Mouse (Mus musculus): ENCODE data around the gene Ap2a2. TPM values are rescaled to one million over a fixed set of nuclear protein-coding genes. Genes with fewer than 3 reads are reported as not detected.

The Ap2a2 gene
- total RNA-seq (2014; fragmentation: Nextera tagmentation) (18.9 and 21.0 TPM in 2 replicates), total RNA-seq (2017) (20.2 and 28.4 TPM in 2 replicates)

DNA sequence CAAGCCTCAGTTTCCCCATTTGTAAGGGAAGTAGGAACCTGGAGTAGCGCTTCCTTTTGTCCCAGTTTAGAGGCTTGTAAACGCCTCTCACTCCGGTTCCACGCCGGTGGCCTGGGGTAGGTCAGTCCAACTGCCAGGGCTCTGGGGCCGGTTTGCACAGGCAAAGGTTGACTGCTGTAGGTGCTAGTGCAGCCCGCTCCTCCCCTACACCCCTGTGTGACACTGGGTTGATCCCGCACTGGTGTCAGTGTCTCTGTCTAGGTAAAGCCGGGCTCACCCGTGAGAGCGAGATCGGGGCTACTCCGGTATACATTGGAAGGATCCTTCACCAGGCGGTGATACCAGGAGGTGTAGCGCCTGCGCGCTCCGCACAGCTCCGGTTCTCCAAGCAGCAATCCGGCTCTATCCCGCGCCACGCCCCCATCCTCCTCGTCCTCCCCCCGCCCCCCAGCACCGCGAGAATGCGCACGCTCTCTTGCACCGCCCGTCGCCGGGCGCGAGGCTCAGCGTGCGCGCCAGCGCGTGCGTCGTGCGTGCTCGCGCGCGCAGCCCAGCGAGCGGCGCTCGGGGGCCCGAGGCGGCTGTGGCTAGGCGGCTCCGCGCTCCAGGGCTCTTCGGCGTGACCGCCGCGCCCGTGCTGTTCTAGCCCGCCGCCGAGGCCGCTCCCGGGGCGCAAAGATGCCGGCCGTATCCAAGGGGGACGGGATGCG, at the start of gene Ap2a2:
Gene Ap2a2 (plus strand): TSS at position 492 of the 710 bp plus-strand sequence.
- peak; percentile 70 for ATAC-seq (replicated peaks; ENCODE audit: poor library complexity, severe bottlenecking)

- ATAC-seq (replicated peaks; ENCODE audit: poor library complexity, severe bottlenecking) = no peak
These were observed 44.3 kb upstream of the Ap2a2 start for GRCm38 (mm10) chr7:141517638-141518037.

DNA sequence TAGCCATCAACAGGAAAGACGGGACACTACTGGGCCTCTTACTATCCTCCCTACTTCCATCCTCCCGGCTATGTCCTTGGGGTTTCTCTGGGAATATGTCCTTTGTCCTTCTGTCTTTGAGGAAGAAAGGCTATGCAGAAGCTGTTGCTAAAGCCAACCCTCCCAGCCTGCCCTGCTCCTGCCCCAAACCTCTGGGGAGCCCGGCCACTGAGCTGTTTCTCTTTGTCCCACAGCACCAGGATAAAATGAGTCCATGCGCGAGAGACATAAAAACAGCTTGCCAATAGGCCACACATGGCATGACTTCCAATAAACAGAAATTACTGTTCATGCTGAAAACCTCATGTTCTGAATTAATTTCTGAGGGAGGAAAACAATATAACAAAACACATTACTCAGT, 43.7 kb upstream of the Ap2a2 start:
- no peak for ATAC-seq (replicated peaks; ENCODE audit: poor library complexity, severe bottlenecking)

- ATAC-seq (replicated peaks; ENCODE audit: poor library complexity, severe bottlenecking) = no peak
These were observed 43.0 kb upstream of the Ap2a2 start for GRCm38 (mm10) chr7:141518926-141519325.

- no peak for ATAC-seq (replicated peaks; ENCODE audit: poor library complexity, severe bottlenecking)
These were observed 42.2 kb upstream of the Ap2a2 start for GRCm38 (mm10) chr7:141519795-141520194.

DNA sequence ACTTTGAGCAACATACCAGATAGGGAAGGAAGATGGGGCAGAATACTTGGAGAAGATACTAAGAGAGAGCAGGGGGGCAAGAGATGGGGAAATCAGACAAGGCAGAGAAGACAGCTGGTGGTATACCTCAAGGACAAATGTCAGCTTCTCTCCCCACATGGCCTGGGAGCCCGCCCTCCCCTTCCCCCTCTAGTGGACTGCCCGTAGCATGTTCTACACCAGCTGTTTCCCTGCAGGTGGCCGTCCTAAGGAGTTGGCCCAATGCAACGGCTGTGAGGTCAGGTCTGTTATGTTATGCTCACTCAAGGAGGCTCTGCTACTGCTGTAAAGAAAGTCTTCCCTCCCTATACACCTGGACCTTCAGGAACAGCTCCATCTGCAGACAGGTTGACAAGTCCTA, 39.0 kb upstream of the Ap2a2 start:
- ATAC-seq (replicated peaks; ENCODE audit: poor library complexity, severe bottlenecking) = no peak

- no peak for ATAC-seq (replicated peaks; ENCODE audit: poor library complexity, severe bottlenecking)
These were observed 37.7 kb upstream of the Ap2a2 start for GRCm38 (mm10) chr7:141524271-141524670.

DNA sequence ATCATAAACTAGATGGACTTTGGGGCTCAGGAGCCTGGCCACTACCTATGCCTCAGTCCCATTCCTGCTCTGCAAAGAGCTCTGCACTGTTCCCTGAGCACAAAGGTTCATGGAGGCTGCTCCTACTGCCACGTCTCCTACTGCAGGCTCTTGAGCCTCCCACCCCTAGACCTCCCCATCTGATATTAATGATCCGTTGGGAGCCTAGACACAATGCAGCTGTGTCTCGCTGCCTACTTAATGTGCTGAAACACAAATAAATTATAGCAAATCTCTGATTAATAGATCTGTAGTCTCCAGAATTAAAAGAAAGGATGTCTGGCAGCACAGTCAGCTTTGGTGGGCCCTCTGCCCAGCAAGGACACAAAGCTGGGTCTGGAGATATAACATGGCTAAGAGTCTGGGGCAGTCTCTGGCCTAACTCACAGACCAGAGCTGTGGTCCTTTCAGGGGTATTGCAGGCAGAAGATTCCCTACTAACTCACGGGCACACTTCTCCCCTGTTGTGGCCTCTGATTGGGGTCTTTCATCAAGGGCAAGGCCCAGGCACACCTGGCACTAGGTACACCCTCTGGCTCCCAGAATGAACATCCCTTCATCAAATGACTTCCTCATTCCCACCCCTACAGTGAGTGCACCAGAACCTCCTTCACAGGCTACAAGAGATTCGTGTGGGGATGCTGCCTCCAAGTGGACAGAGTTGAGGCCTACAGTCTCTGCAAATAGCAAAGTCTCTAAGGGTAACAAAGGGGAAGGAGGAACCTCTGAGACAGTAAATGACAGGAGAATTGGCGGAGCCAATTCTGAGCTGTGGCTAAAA, 37.0 kb upstream of the Ap2a2 start:
- ATAC-seq (replicated peaks; ENCODE audit: poor library complexity, severe bottlenecking) = peak; percentile 96

- ATAC-seq (replicated peaks; ENCODE audit: poor library complexity, severe bottlenecking) = no peak
These were observed 36.4 kb upstream of the Ap2a2 start for GRCm38 (mm10) chr7:141525580-141525925.

DNA sequence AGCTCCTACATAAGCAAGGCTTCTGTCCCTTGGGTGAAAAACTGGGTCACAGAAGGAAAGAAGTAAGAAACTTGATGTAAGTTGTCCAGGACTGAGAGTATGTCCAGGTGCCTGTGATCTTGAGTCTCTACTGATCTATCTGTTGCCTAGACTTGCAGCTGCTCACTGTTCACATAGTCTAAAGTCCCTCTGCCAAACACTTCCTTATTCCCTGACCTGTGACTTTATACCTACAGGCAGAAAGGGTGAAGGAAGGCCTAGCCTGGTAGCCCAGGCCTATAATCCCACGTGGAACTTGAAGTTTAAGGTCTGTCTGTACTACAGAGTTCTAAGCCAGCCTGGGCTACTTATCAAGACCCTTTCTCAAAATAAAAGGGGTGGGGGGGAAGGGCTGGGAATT, 26.4 kb upstream of the Ap2a2 start:
- ATAC-seq (replicated peaks; ENCODE audit: poor library complexity, severe bottlenecking) = no peak

DNA sequence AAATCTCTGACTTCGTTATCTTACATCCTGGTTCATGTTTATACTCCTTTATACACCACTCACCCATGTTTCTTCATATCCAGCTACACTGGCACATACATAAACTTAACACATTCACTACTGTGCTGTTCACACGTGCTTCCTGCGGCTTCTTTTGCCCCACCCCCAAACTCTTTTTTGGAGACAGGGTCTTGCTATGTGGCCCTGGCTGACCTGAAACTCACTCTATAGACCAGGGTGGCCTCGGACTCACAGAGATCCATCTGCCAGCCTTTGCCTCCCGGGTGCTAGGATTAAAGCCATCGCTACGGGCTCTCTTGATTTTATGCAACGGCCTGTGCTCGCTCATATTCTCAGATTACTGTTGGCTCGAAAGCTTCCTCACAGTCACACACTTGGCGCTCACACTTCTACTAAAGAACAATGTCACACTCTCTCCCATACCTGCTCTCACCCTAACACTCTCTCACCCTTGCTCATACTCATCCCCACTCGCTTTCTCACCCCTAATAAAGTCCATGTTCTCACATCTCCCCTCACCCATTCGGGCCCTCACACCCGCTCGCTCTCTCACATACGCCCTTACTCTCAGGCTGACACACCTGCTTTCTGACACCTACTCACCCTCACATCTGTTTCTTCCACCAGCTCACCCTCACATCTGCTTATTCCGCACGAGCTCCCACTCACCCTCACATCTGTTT, 23.0 kb upstream of the Ap2a2 start:
- ATAC-seq (replicated peaks; ENCODE audit: poor library complexity, severe bottlenecking) = no peak

GRCm38 (mm10) chr7:141539556-141540311, 22.2 kb upstream of the Ap2a2 start, which contains the start of gene Chid1:
Chid1 (minus strand) TSS chr7:141539857.
- peak; percentile 88 for ATAC-seq (replicated peaks; ENCODE audit: poor library complexity, severe bottlenecking)

GRCm38 (mm10) chr7:141540312-141541081, 21.5 kb upstream of the Ap2a2 start:
- peak; percentile 73 for ATAC-seq (replicated peaks; ENCODE audit: poor library complexity, severe bottlenecking)

DNA sequence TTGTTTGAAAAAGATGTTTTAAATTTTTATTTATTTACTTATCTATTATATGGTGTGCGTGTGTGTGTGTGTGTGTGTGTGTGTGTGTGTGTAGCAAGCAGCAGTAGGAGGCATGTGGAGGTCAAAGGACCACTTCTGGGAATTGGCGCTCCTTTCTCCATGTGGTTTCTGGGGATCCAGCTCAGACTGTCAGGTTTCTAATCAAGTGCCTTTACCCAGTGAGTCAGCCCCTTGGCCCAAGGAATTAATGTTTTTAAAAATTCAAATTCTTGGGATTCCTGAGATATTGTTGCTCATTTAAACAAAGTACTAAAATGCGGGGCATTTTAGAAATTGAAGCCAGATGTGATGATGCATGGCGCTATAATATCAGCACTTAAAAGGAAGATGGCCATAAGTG, 20.3 kb upstream of the Ap2a2 start:
- ATAC-seq (replicated peaks; ENCODE audit: poor library complexity, severe bottlenecking) = no peak

DNA sequence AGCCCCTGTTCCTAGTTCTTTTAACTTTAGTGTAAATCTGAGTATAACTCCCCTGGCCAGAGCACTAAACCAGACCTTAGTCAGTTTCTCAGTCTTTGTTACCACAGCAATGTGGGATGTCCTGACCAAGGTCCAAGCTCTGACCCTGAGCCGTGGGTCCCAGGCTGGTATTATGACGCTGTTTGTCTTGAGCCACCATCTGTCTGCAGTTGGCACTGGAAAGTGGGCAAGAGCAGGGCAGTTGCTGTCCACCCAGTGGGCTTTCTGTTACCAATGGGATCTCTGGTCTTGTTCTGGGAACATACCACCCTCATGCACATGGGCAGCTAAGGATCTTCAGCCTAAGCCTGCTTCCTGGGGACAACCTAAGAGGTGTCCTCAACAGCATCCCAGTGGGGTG, 19.4 kb upstream of the Ap2a2 start:
- no peak for ATAC-seq (replicated peaks; ENCODE audit: poor library complexity, severe bottlenecking)

GRCm38 (mm10) chr7:141544654-141545053, 17.3 kb upstream of the Ap2a2 start:
- ATAC-seq (replicated peaks; ENCODE audit: poor library complexity, severe bottlenecking) = no peak

DNA sequence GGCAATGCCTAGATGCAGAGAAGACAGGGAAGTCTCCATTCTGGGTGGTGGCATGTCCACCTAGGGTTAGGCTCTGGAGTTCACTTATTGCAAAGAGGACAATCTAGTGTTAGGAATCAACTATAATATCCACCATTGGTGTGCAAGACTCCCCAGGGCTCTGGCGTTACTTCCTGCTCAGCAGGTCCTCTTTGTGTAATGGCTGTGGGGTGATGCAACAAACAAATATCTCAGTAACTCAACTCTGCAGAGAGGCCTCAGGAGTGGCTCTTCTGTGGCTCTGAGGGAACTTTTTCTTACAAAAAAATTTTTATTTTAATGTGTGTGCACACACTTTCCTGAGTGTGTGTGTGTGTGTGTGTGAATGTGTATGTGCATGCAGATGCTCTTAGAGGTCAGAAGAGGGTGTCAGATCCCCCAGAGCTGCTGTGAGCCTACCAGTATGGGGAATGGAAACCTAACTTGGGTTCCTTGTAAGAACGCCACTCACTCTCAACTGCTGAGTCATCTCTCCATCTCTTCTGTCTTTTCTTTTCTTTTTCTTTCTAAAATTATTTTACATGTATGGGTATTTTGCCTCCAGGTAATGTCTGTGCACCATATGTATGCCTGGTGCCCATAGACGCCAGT, 12.4 kb upstream of the Ap2a2 start:
- ATAC-seq (replicated peaks; ENCODE audit: poor library complexity, severe bottlenecking) = peak; percentile 97

- ATAC-seq (replicated peaks; ENCODE audit: poor library complexity, severe bottlenecking) = no peak
These were observed 11.5 kb upstream of the Ap2a2 start for GRCm38 (mm10) chr7:141550464-141550863.

DNA sequence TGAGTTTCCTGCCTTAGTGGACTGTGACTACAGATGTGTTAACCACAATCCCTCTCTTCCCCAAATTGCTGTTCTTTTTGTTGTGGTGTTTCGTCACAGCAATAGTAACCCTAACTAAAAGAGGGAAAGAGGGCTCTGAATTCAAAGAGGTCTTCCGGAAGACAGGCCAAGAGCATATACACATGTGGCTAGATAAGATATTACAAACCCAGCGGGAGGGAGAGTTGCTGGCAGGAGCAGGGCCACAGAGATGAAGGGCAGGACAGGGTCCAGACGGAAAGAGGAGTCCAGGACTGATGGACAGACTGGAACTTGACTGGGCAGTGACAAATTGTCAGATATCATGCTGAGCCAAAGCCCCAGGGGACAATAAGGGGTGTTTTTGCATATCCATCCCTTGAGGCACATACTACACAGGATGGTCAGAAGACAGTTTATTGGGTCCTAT, 3.6 kb upstream of the Ap2a2 start:
- peak; percentile 50 for ATAC-seq (replicated peaks; ENCODE audit: poor library complexity, severe bottlenecking)

Measured in granulocyte monocyte progenitor cell, adult 5-6 weeks (primary cell).